Mouse (Mus musculus) intestine, postnatal 0 days (tissue): ENCODE measurements around the gene Ssxb10. TPM values are rescaled to one million over a fixed set of nuclear protein-coding genes. Genes with fewer than 3 reads are reported as not detected.
A peak's percentile ranks its signal among the peaks of the same experiment; 100 is the strongest.
"Not testable (repeated sequence)": the region's sequence is repeated elsewhere in the genome, so short reads cannot be mapped to it uniquely, and the experiment has no call there.

Experiments
- ATAC-seq: fragments of 200-750 bp; cut with Nextera tagmentation; 2 replicates; pipeline ENCODE4 v1.8.0; 2017; ENCODE audit warnings: mild to moderate bottlenecking, moderate TSS enrichment, moderate library complexity
- H3K27ac ChIP-seq: fragments of 300-500 bp; sonication (generic); 2 replicates; pipeline ENCODE4 v1.5.1; 2014; ENCODE audit warnings: mild to moderate bottlenecking, low read depth, low read length, moderate library complexity
- H3K27me3 ChIP-seq: fragments of 300-500 bp; sonication (generic); replicated peaks from 2 replicates; pipeline ENCODE4 v1.6.1; 2014; ENCODE audit warnings: low read length, mixed read lengths; ENCODE audit not compliant: control insufficient read depth, insufficient read depth
- H3K36me3 ChIP-seq: fragments of 300-500 bp; sonication (generic); 2 replicates; pipeline ENCODE4 v1.6.1; 2014; ENCODE audit warnings: mild to moderate bottlenecking, moderate library complexity; ENCODE audit not compliant: control insufficient read depth, insufficient read depth
- H3K4me1 ChIP-seq: fragments of 300-500 bp; sonication (generic); replicated peaks from 2 replicates; pipeline ENCODE4 v1.6.1; 2014; ENCODE audit warnings: antibody characterized with exemption, low read length, mixed read lengths; ENCODE audit not compliant: control insufficient read depth, insufficient read depth
- H3K4me2 ChIP-seq: fragments of 300-500 bp; sonication (generic); replicated peaks from 2 replicates; pipeline ENCODE4 v1.6.1; 2014; ENCODE audit warnings: low read depth, mild to moderate bottlenecking, moderate library complexity
- H3K4me3 ChIP-seq: fragments of 300-500 bp; sonication (generic); 2 replicates; pipeline ENCODE4 v1.5.1; 2014; ENCODE audit warnings: low read depth, low read length
- H3K9ac ChIP-seq: fragments of 300-500 bp; sonication (generic); 2 replicates; pipeline ENCODE4 v1.6.1; 2014; ENCODE audit warnings: mild to moderate bottlenecking, low read depth, low read length
- H3K9me3 ChIP-seq: fragments of 300-500 bp; sonication (generic); 2 replicates; pipeline ENCODE4 v1.6.1; 2016; ENCODE audit warnings: mixed run types; ENCODE audit not compliant: control insufficient read depth
- CTCF ChIP-seq: sonication (generic); IDR thresholded peaks from 2 replicates; pipeline ENCODE4 v1.5.1; 2016; ENCODE audit warnings: low read depth, mild to moderate bottlenecking, control low read depth, antibody characterized with exemption, moderate library complexity
- WGBS: fragments of 180-500 bp; shearing (Covaris S2); extraction: QIAGEN DNeasy Blood & Tissue Kit; methylation state at CpG from one replicate; pipeline ENCODE4 v1.1.7; 2014; 5-methylcytosine and 5-hydroxymethylcytosine counted together
- polyA plus RNA-seq: library from polyadenylated mRNA; unstranded; fragments of >200 nt; fragmentation: Nextera tagmentation; extraction: Ambion mirVana; gene quantifications from 2 replicates; pipeline ENCODE4 v1.2.1, GENCODE M21; 2015

Ssxb10 gene
- not detected in 2 replicates for polyA plus RNA-seq

- Histone ChIP-seq H3K27ac (no peak within 1 kb of the TSS), H3K4me3 (no peak within 1 kb of the TSS), H3K27me3 (no peaks in the 10 kb centered on the region), H3K9ac (no peak within 1 kb of the TSS), H3K4me1 (no peaks in the 10 kb centered on the region), H3K36me3 (no peaks in the 10 kb centered on the region), H3K9me3 (no peaks in the 10 kb centered on the region), H3K4me2 (no peak within 1 kb of the TSS)
- WGBS, result 60% methylated on average over 2 of the region's 2 CpGs
- ATAC-seq, result no peak
- TF ChIP-seq CTCF, result no peak
Measured at GRCm38 (mm10) chrX:8327124-8327523, at the start of gene Ssxb10. Gene Ssxb10 (plus strand): TSS chrX:8327424.

- Histone ChIP-seq H3K27ac (no peak overlapping the region), H3K27me3 (no peaks in the 10 kb centered on the region), H3K4me1 (no peaks in the 10 kb centered on the region), H3K4me3 (no peak overlapping the region), H3K4me2 (no peak overlapping the region), H3K9me3 (no peaks in the 10 kb centered on the region), H3K36me3 (no peaks in the 10 kb centered on the region), H3K9ac (no peak overlapping the region)
- 83% methylated on average over 5 of the region's 5 CpGs for WGBS
- ATAC-seq, result no peak
- no peak for TF ChIP-seq CTCF
Measured at GRCm38 (mm10) chrX:8288621-8289020, 38.6 kb upstream of the Ssxb10 start.

GRCm38 (mm10) chrX:8309302-8309701 lies 17.9 kb upstream of the Ssxb10 start:
- 40% methylated on average over 1 of the region's 1 CpGs for WGBS

GRCm38 (mm10) chrX:8314905-8315304 lies 12.3 kb upstream of the Ssxb10 start:
- H3K27me3 ChIP-seq, H3K9me3 ChIP-seq, H3K27ac ChIP-seq, H3K36me3 ChIP-seq, H3K9ac ChIP-seq, H3K4me2 ChIP-seq, H3K4me1 ChIP-seq, H3K4me3 ChIP-seq, ATAC-seq: not testable (repeated sequence)
- 11% methylated on average over 7 of the region's 7 CpGs for WGBS
- TF ChIP-seq CTCF, result peak; percentile 58

More at GRCm38 (mm10) chrX:8309302-8309701, 17.9 kb upstream of the Ssxb10 start:
- Histone ChIP-seq H3K9me3 (no peaks in the 10 kb centered on the region), H3K9ac (no peak overlapping the region), H3K27me3 (no peaks in the 10 kb centered on the region), H3K27ac (no peak overlapping the region), H3K4me2 (no peak overlapping the region), H3K36me3 (no peaks in the 10 kb centered on the region), H3K4me1 (no peaks in the 10 kb centered on the region), H3K4me3 (no peak overlapping the region)
- no peak for ATAC-seq
- TF ChIP-seq CTCF, result no peak

GRCm38 (mm10) chrX:8366678-8367077 lies 39.5 kb downstream of the Ssxb10 start, which contains the start of gene Ssxb9:
Gene Ssxb9 (plus strand): TSS chrX:8366978.
- H3K4me3 ChIP-seq, H3K9me3 ChIP-seq, H3K27me3 ChIP-seq, H3K36me3 ChIP-seq, H3K4me1 ChIP-seq, H3K4me2 ChIP-seq, H3K9ac ChIP-seq, ATAC-seq, H3K27ac ChIP-seq: not testable (repeated sequence)
- 36% methylated on average over 1 of the region's 1 CpGs for WGBS

Other genes with a start within 250 kb of the Ssxb10 start
- 0.34 and 0.48 TPM in 2 replicates for gene Was, start 236.9 kb upstream of the Ssxb10 start, polyA plus RNA-seq
- gene Wdr13, start 194.5 kb upstream of the Ssxb10 start, polyA plus RNA-seq, result 10.1 and 13.6 TPM in 2 replicates
- gene Rbm3, start 181.5 kb upstream of the Ssxb10 start, polyA plus RNA-seq, result 591 and 623 TPM in 2 replicates
- gene Tbc1d25, start 151.2 kb upstream of the Ssxb10 start, polyA plus RNA-seq, result 4.0 and 4.5 TPM in 2 replicates
- gene Ebp, start 133.9 kb upstream of the Ssxb10 start, polyA plus RNA-seq, result 67.1 and 73.3 TPM in 2 replicates
- gene Porcn, start 120.9 kb upstream of the Ssxb10 start, polyA plus RNA-seq, result 4.3 TPM in 2 replicates
- 13.1 and 14.1 TPM in 2 replicates for gene Ftsj1, start 75.0 kb upstream of the Ssxb10 start, polyA plus RNA-seq
- 1.1 and 1.3 TPM in 2 replicates for gene Slc38a5, start 56.3 kb upstream of the Ssxb10 start, polyA plus RNA-seq
- gene Ssxb9, start 39.6 kb downstream of the Ssxb10 start, polyA plus RNA-seq, result not detected in 2 replicates
- not detected in 2 replicates for gene Ssxb1, start 85.9 kb downstream of the Ssxb10 start, polyA plus RNA-seq
- not detected in 2 replicates for gene Ssxb2, start 134.3 kb downstream of the Ssxb10 start, polyA plus RNA-seq
- gene Gm14459, start 197.5 kb downstream of the Ssxb10 start, polyA plus RNA-seq, result not detected in 2 replicates
- gene Ssxb6, start 220.8 kb downstream of the Ssxb10 start, polyA plus RNA-seq, result not detected in 2 replicates